ENCODE assay signal across 8 mouse cellular contexts in the genomic region with DNA sequence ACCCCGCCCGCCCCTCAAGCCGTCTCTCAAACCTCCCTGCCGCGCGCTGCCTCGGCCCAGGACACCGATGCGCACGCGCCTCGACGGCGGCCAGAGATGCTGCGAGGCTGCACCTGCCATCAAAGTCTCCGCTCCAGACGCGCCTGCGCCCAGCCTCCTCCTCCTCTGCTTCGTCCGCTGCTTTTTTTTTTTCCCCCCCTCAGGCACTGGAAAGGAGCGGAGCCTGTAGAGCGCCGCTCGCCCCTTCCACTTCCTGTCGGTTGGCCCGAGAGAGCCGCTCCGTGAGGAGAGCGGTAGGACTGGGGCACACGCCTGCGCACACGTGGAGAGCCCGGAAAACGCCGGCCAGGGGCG. TPM values are rescaled to one million over a fixed set of nuclear protein-coding genes. Genes with fewer than 3 reads are reported as not detected.
A peak's percentile ranks its signal among the peaks of the same experiment; 100 is the strongest.
DNase-seq lines count a peak whose midpoint lies in the region; ATAC-seq and TF ChIP-seq lines count a peak whose summit lies in the region.

No protein-coding gene starts in this region.

- TF ChIP-seq CTCF in kidney, adult 2 months (conservative IDR thresholded peaks at IDR 0.05; ENCODE audit: insufficient read depth, insufficient read length, low read depth, low read length) = no peak
- no peak for TF ChIP-seq CTCF in cortical plate, adult 2 months (IDR thresholded peaks at IDR 0.05; ENCODE audit: extremely low read depth, insufficient read depth, low read length)

- peak; percentile 65 for DNase-seq in kidney, adult 2 months
- DNase-seq in kidney, postnatal 14 days = no peak
- DNase-seq in frontal cortex, postnatal 36 days (ENCODE audit: low spot score in 2 of 2) = peak; percentile 24 to 45
- peak; percentile 38 to 53 for DNase-seq in left cerebral cortex, postnatal 36 days (ENCODE audit: low spot score in 2 of 2)
- no peak for DNase-seq in neural tube, embryonic 11.5 days (ENCODE audit: low spot score)
- DNase-seq in adrenal gland, adult (ENCODE audit: inconsistent age in 2 of 2, low spot score in 1 of 2) = no peak

- peaks cover 17% of the 10 kb centered on the region; the same call in 1 of the 2 replicates for H3K4me1 ChIP-seq in kidney, adult 2 months (ENCODE audit: control insufficient read depth, insufficient read depth, low read length)
- H3K4me1 ChIP-seq in cortical plate, adult 2 months (ENCODE audit: control insufficient read depth, insufficient read depth, low read length) = no peaks in the 10 kb centered on the region
- H3K4me1 ChIP-seq in neural tube, embryonic 11.5 days (ENCODE audit: control insufficient read depth, insufficient read depth, low read length) = peaks cover 4% of the 10 kb centered on the region; the same call in 1 of the 2 replicates

- H3K36me3 ChIP-seq in kidney, adult 2 months (ENCODE audit: control insufficient read depth, insufficient read depth, low read length) = no peaks in the 10 kb centered on the region
- H3K36me3 ChIP-seq in neural tube, embryonic 11.5 days (ENCODE audit: control insufficient read depth, insufficient read depth, low read length) = no peaks in the 10 kb centered on the region

- H3K27ac ChIP-seq in kidney, adult 2 months (ENCODE audit: insufficient read depth, low read depth, low read length) = peak overlapping the region; percentile 73
- H3K27ac ChIP-seq in cortical plate, adult 2 months (ENCODE audit: insufficient read depth, low read length) = no peak overlapping the region
- no peak overlapping the region for H3K27ac ChIP-seq in neural tube, embryonic 11.5 days (ENCODE audit: low read depth, low read length)

- H3K9ac ChIP-seq in neural tube, embryonic 11.5 days (ENCODE audit: low read length) = no peak overlapping the region

- no peak for TF ChIP-seq POLR2A in kidney, adult 2 months (IDR thresholded peaks at IDR 0.05; ENCODE audit: low read depth, low read length)
- no peak for TF ChIP-seq POLR2A in cortical plate, adult 2 months (IDR thresholded peaks at IDR 0.05; ENCODE audit: extremely low read depth, insufficient read depth, low read length)

- peak; percentile 80 for ATAC-seq in neural tube, embryonic 11.5 days (ENCODE audit: insufficient read depth, low FRiP score, low TSS enrichment)
- no peak for ATAC-seq in erythroid progenitor cell, adult 5-6 weeks (replicated peaks; ENCODE audit: low FRiP score, poor library complexity, severe bottlenecking)

- H3K27me3 ChIP-seq in kidney, adult 2 months (replicated peaks; ENCODE audit: control insufficient read depth, insufficient read depth, low read length) = no peaks in the 10 kb centered on the region
- 0 out of 2 replicates have a peak, but pooled peaks cover 4% of the 10 kb centered on the region for H3K27me3 ChIP-seq in neural tube, embryonic 11.5 days (ENCODE audit: control insufficient read depth, insufficient read depth, low read length)

- peak overlapping the region; percentile 85 for H3K4me2 ChIP-seq in neural tube, embryonic 11.5 days (ENCODE audit: low read depth)

- H3K9me3 ChIP-seq in neural tube, embryonic 11.5 days (ENCODE audit: control insufficient read depth, low read length) = no peaks in the 10 kb centered on the region

- intact Hi-C loops in left cerebral cortex, postnatal 36 days (cut with DNase I) = no loop called here

- peak overlapping the region; percentile 67 for H3K4me3 ChIP-seq in kidney, adult 2 months (ENCODE audit: insufficient read depth, low read depth, low read length)
- H3K4me3 ChIP-seq in cortical plate, adult 2 months (ENCODE audit: insufficient read depth, low read length) = peak overlapping the region; percentile 36
- H3K4me3 ChIP-seq in neural tube, embryonic 11.5 days (ENCODE audit: low read depth, low read length) = peak overlapping the region; percentile 70

- under 1% methylated on average over 35 of the region's 37 CpGs for WGBS in kidney, adult 2 months
- 0% methylated on average over 16 of the region's 37 CpGs for WGBS in neural tube, embryonic 11.5 days

RNA-seq across cellular contexts. Expression of gene Ugt8a, which starts 0.3 kb away (rescaled TPM):
- polyA plus RNA-seq in kidney, adult 2 months (2012; rRNA removed) = 3.1 and 3.3 TPM in 2 replicates
- polyA plus RNA-seq in cortical plate, adult 2 months (2012; rRNA removed) = 43.3 and 54.5 TPM in 2 replicates
- 10 to 100 TPM; 33.3 to 49.2 TPM for total RNA-seq in left cerebral cortex, postnatal 36 days (2021)
- 4.4 and 4.7 TPM in 2 replicates for polyA plus RNA-seq in neural tube, embryonic 11.5 days (2014; fragmentation: Nextera tagmentation; extraction: Ambion mirVana)
- 1.1 TPM in 1 of 2 replicates, not detected in the other for total RNA-seq in erythroid progenitor cell, adult 5-6 weeks (2015; ENCODE audit: low replicate concordance)
- 1.7 and 4.2 TPM in 2 replicates for total RNA-seq in erythroid progenitor cell, adult 5-6 weeks (2017; ENCODE audit: low replicate concordance)

Comparison
In these comparisons a context has a peak if more than half of its experiments do, and no peak if none do; other contexts are left out.
1. DNase-seq: peak in kidney, adult 2 months (single experiment), frontal cortex, postnatal 36 days (2 of 2) and left cerebral cortex, postnatal 36 days (2 of 2); none in kidney, postnatal 14 days (single experiment), neural tube, embryonic 11.5 days (single experiment) and adrenal gland, adult (0 of 2).
2. Peak in every context shown above with its lines, with median percentiles within 50 percentile points of each other: H3K4me3 ChIP-seq.